Mouse (Mus musculus) liver, postnatal 0 days (tissue): ENCODE results near the gene Castor1. TPM values are rescaled to one million over a fixed set of nuclear protein-coding genes. Genes with fewer than 3 reads are reported as not detected.

Experiments used
- ATAC-seq: fragments of 200-750 bp; cut with Nextera tagmentation; 2 replicates; pipeline ENCODE4 v1.8.0; 2017; ENCODE audit warnings: mild to moderate bottlenecking, moderate library complexity
- DNase-seq: peaks from one replicate; pipeline ENCODE4 v3.0.0-alpha.2; 2016
- H3K27ac ChIP-seq: fragments of 300-500 bp; sonication (generic); 2 replicates; pipeline ENCODE4 v1.5.1; 2014; ENCODE audit warnings: antibody characterized with exemption, moderate library complexity, mild to moderate bottlenecking, low read depth
- H3K27me3 ChIP-seq: fragments of 300-500 bp; sonication (generic); 2 replicates; pipeline ENCODE4 v1.6.1; 2014; ENCODE audit warnings: low read length, control low read depth, mixed read lengths; ENCODE audit not compliant: insufficient read depth
- H3K36me3 ChIP-seq: fragments of 300-500 bp; sonication (generic); replicated peaks from 2 replicates; pipeline ENCODE4 v1.6.1; 2014; ENCODE audit warnings: mild to moderate bottlenecking, control low read depth, low read length, moderate library complexity, mixed read lengths; ENCODE audit not compliant: insufficient read depth
- H3K4me1 ChIP-seq: fragments of 300-500 bp; sonication (generic); 2 replicates; pipeline ENCODE4 v1.6.1; 2014; ENCODE audit warnings: antibody characterized with exemption, mild to moderate bottlenecking, control low read depth; ENCODE audit not compliant: insufficient read depth
- H3K4me2 ChIP-seq: fragments of 300-500 bp; sonication (generic); 2 replicates; pipeline ENCODE4 v1.6.1; 2014; ENCODE audit warnings: low read depth, mild to moderate bottlenecking, low read length, moderate library complexity, mixed read lengths
- H3K4me3 ChIP-seq: fragments of 300-500 bp; sonication (generic); 2 replicates; pipeline ENCODE4 v1.5.1; 2014; ENCODE audit warnings: low read depth, low read length
- H3K9ac ChIP-seq: fragments of 300-500 bp; sonication (generic); replicated peaks from 2 replicates; pipeline ENCODE4 v1.6.1; 2014; ENCODE audit warnings: mild to moderate bottlenecking, moderate library complexity
- H3K9me3 ChIP-seq: fragments of 300-500 bp; sonication (generic); 2 replicates; pipeline ENCODE4 v1.6.1; 2016; ENCODE audit warnings: mild to moderate bottlenecking, control low read depth, low read length, mixed read lengths
- CTCF ChIP-seq: sonication (generic); IDR thresholded peaks from 2 replicates; pipeline ENCODE4 v1.5.1; 2016; ENCODE audit warnings: antibody characterized with exemption, low read depth
- EP300 ChIP-seq: IDR thresholded peaks from 2 replicates; pipeline ENCODE4 v1.6.1; 2016; ENCODE audit warnings: antibody characterized with exemption, low read depth, mild to moderate bottlenecking
- WGBS: fragments of 180-500 bp; shearing (Covaris S2); extraction: QIAGEN DNeasy Blood & Tissue Kit; methylation state at CpG from one replicate; pipeline ENCODE4 v1.1.7; 2014; ENCODE audit not compliant: insufficient replicate concordance; 5-methylcytosine and 5-hydroxymethylcytosine counted together
- polyA plus RNA-seq: library from polyadenylated mRNA; unstranded; fragments of >200 nt; fragmentation: Nextera tagmentation; extraction: Ambion mirVana; gene quantifications from 2 replicates; pipeline ENCODE4 v1.2.1, GENCODE M21; 2015

The Castor1 gene
- polyA plus RNA-seq, 1 experiment from 2014 or later, result 2.0 TPM

DNA sequence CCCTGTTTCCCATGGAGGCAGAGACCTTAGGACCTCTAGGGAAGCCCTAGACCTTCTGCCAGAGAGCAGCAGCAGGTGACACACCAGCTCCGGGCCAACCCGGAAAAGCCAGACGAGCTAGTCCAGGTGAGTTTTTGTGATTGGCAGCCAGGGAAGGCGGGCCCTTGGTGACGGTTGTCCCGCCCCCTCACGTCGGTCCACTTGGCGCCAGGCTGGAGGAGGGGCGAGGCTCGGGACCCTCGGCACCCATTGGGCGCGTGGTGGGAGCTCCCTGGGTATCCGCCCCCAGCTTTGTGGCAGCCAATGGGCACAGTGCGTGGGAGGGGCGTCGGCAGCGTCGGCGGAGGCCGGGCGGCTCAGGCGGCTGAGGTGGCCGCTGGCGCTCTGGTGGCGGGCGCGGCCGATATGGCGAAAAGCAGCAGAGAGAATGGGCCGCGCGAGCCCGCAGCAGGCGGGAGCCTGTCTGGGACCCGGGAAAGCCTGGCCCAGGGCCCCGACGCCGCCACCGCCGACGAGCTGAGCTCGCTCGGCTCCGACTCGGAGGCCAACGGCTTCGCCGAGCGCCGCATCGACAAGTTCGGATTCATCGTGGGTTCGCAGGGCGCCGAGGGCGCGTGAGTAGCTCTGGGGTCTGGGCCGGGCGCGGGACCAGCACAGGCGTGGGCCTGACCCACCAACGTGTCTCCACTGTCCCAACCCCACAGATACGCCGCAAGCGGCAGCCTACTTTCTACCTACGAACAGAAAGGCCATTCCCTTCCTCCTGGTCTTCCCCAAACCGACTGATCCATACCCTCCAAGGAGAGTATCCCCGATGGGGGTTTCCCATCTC is 31.3 kb upstream of the Castor1 start, which contains the start of gene Tbc1d10a:
Tbc1d10a (plus strand) TSS at position 304 of the 832 bp plus-strand sequence.
- peak within 1 kb of the TSS; percentile 94 for H3K9ac ChIP-seq
- H3K4me2 ChIP-seq, result peak within 1 kb of the TSS; percentile 94
- H3K4me1 ChIP-seq, result peaks cover 32% of the 10 kb centered on the region
- DNase-seq (peak; percentile 99), ATAC-seq (peak; percentile 100)
- H3K27ac ChIP-seq, result peak within 1 kb of the TSS; percentile 67
- H3K4me3 ChIP-seq, result peak within 1 kb of the TSS; percentile 89
- TF ChIP-seq EP300 (no peak), CTCF (no peak)
- no peaks in the 10 kb centered on the region for H3K9me3 ChIP-seq
- WGBS, result under 1% methylated on average over 68 of the region's 71 CpGs
- H3K36me3 ChIP-seq, result peaks cover 10% of the 10 kb centered on the region; the same call in 1 of the 2 replicates
- no peaks in the 10 kb centered on the region for H3K27me3 ChIP-seq

DNA sequence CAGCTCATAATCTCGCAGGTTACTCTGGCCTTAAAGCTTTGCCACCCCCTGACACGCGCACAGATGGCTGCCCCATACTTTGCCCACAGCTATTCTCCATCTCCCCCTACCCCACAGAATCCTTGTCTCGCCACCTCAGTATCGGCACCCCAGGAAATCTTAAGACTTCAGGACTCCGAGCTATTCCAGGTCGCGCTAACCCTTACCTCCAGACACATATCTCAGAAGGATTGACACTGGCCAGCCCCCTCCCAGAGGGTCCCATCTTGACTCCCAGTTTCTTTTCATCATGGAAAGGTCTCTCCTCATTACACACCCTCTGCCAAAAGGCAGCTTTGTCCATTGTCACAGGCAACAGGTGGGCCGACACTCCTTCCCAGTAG is 30.7 kb upstream of the Castor1 start:
- peak overlapping the region; percentile 94 for H3K4me2 ChIP-seq
- no peak for TF ChIP-seq CTCF
- no peak for TF ChIP-seq EP300
- H3K9me3 ChIP-seq, result no peaks in the 10 kb centered on the region
- no peak overlapping the region for H3K27ac ChIP-seq
- no peaks in the 10 kb centered on the region for H3K27me3 ChIP-seq
- DNase-seq (no peak), ATAC-seq (no peak)
- WGBS, result 19% methylated on average over 9 of the region's 9 CpGs
- H3K9ac ChIP-seq, result peak overlapping the region; percentile 94
- H3K36me3 ChIP-seq, result 0 out of 2 replicates have a peak, but pooled peaks cover 6% of the 10 kb centered on the region
- peaks cover 32% of the 10 kb centered on the region for H3K4me1 ChIP-seq
- peak overlapping the region; percentile 89 for H3K4me3 ChIP-seq

DNA sequence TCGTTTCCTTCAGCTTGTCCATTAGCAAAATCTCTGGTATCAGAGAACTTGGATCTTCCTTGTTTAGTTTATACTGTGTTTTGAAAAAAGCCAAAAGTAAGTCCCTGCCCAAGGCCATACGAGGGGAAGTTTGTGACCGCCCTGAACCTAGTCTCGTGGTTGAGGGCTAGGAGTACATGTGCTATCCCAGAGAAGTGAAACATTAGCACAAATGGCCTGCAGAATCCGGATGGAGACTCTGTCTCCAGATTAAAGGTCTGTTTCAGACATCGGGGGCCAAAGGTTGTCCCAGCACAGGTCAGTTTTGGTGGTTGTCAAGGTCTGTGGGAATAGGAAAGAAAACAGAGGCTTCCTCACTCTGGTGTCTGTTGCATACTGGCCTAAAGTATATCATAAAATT is 28.8 kb upstream of the Castor1 start:
- peaks cover 32% of the 10 kb centered on the region for H3K4me1 ChIP-seq
- 63% methylated on average over 6 of the region's 6 CpGs for WGBS
- H3K27me3 ChIP-seq, result no peaks in the 10 kb centered on the region
- no peaks in the 10 kb centered on the region for H3K9me3 ChIP-seq
- no peak for ATAC-seq
- TF ChIP-seq EP300, result no peak
- TF ChIP-seq CTCF, result no peak
- no peak overlapping the region for H3K9ac ChIP-seq
- peak overlapping the region; percentile 5; the same call in 1 of the 2 replicates for H3K4me2 ChIP-seq
- H3K27ac ChIP-seq, result peak overlapping the region; percentile 40; the same call in 1 of the 2 replicates
- H3K36me3 ChIP-seq, result 0 out of 2 replicates have a peak, but pooled peaks cover 2% of the 10 kb centered on the region
- no peak for DNase-seq
- no peak overlapping the region for H3K4me3 ChIP-seq

DNA sequence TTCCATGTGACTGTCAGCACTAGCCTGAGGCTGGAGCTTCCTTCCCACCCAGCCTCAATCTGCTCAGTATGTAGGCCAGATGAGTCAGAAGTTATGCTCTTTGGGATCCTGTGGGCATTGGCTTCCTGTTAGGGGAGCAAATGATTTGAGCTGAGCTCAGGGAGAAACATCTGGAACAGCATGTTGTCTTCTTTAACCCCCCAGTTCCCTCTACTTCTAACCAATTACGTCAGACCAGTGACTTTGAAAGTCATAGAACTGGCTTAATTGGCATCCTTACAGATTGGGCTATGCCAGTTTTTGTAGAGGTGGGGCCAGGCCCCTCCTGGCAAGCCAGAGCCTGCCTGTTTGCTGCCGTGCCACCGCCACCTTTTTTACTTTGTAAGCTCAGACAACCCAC is 27.3 kb upstream of the Castor1 start:
- Histone ChIP-seq H3K4me2 (no peak overlapping the region), H3K4me1 (peaks cover 32% of the 10 kb centered on the region), H3K9ac (no peak overlapping the region), H3K36me3 (0 out of 2 replicates have a peak, but pooled peaks cover 2% of the 10 kb centered on the region), H3K4me3 (no peak overlapping the region), H3K27me3 (no peaks in the 10 kb centered on the region), H3K9me3 (no peaks in the 10 kb centered on the region), H3K27ac (no peak overlapping the region)
- 82% methylated on average over 3 of the region's 3 CpGs for WGBS
- DNase-seq (no peak), ATAC-seq (no peak)
- no peak for TF ChIP-seq CTCF
- TF ChIP-seq EP300, result no peak

DNA sequence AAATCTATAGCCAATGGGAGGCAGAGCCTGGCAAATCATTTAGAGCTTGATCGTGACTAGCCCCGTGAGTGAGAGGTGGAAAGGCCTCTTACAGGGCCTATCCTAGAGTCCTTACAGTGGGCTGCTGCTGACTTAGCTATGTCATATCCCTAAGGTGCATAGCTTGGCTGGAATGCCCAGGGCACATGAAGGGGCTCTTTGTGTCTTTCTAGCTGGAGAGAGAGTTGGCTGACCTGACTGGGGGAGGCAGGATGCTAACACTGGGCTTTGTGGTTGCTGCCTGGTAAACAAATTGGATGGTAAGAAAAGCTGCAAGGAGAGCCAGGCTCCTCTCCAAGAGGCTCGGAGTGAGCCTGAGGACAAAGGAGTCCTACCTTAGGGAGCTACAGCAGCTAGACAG is 25.3 kb upstream of the Castor1 start:
- H3K9me3 ChIP-seq, result no peaks in the 10 kb centered on the region
- no peaks in the 10 kb centered on the region for H3K27me3 ChIP-seq
- no peak for TF ChIP-seq EP300
- TF ChIP-seq CTCF, result no peak
- DNase-seq (no peak), ATAC-seq (no peak)
- H3K4me3 ChIP-seq, result no peak overlapping the region
- H3K36me3 ChIP-seq, result 0 out of 2 replicates have a peak, but pooled peaks cover 2% of the 10 kb centered on the region
- no peak overlapping the region for H3K4me2 ChIP-seq
- 73% methylated on average over 3 of the region's 3 CpGs for WGBS
- H3K4me1 ChIP-seq, result peaks cover 26% of the 10 kb centered on the region
- H3K27ac ChIP-seq, result no peak overlapping the region
- H3K9ac ChIP-seq, result no peak overlapping the region

DNA sequence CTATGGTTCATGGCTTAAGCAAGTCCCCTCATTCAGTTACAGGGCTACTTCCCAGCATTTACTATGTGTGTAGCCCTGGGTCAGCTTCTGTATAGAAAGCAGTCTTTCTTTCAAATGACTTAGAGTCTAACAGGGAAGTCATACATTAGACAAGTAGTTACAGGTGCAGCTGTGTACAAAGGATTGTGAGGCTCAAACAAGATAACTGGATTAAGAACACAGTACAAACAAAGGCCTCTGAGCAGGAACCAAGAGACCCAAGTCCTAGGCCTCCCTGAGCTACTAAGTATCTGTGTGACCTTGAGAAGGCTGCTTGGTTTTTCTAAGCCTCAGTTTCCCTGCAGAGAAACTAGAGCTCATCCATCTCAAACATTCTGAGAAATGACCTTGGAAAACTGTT is 24.6 kb upstream of the Castor1 start:
- DNase-seq, result no peak
- no peak overlapping the region for H3K27ac ChIP-seq
- 0 out of 2 replicates have a peak, but pooled peaks cover 2% of the 10 kb centered on the region for H3K36me3 ChIP-seq
- H3K27me3 ChIP-seq, result no peaks in the 10 kb centered on the region
- H3K4me3 ChIP-seq, result no peak overlapping the region
- ATAC-seq, result no peak
- peaks cover 20% of the 10 kb centered on the region for H3K4me1 ChIP-seq
- H3K4me2 ChIP-seq, result no peak overlapping the region
- TF ChIP-seq EP300 (no peak), CTCF (no peak)
- no peak overlapping the region for H3K9ac ChIP-seq
- H3K9me3 ChIP-seq, result no peaks in the 10 kb centered on the region
